Mouse (Mus musculus) retina, embryonic 14.5 days (tissue): Measurements from ENCODE around the gene Olfr1087.
"Not testable (repeated sequence)": the region's sequence is repeated elsewhere in the genome, so short reads cannot be mapped to it uniquely, and the experiment has no call there.

Source experiments
- DNase-seq: peaks from one replicate; pipeline ENCODE4 v3.0.0-alpha.2; 2015; ENCODE audit warnings: low spot score

Gene Olfr1087

GRCm38 (mm10) chr2:86698295-86698694 lies at the start of gene Olfr1087:
Gene Olfr1087 (minus strand): TSS chr2:86698395.
- no peak for DNase-seq

GRCm38 (mm10) chr2:86733601-86734000 lies 35.4 kb upstream of the Olfr1087 start, which contains the start of gene Olfr1089:
Gene Olfr1089 (minus strand): TSS chr2:86733701.
- no peak for DNase-seq

- DNase-seq = no peak
Measured at GRCm38 (mm10) chr2:86679992-86680391, 18.2 kb downstream of the Olfr1087 start, which contains the start of gene Olfr1086. Gene Olfr1086 (minus strand): TSS chr2:86680092.

- DNase-seq = no peak
Measured at GRCm38 (mm10) chr2:86661919-86662318, 36.3 kb downstream of the Olfr1087 start, which contains the start of gene Olfr1085. Gene Olfr1085 (minus strand): TSS chr2:86662019.

DNA sequence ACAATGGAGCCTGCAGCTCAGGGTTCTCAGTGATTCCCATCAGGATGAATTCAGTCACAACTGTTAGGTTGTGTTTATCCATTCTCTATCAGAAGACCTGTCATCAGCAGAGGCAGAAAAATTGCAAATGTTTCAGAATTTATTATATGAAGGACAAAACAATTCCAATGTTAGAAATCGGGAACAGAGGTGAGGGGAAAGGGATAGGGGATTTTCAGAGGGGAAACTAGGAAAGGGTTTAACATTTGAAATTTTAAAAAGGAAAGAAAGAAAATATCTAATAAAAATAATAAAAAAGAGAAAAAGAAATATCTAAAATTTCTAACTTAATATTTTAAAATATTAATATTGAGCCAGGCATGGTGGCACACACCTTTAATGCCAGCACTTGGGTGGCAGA lies 58.6 kb downstream of the Olfr1087 start, which contains the start of gene Olfr1084:
Gene Olfr1084 (minus strand): TSS at position 101 of the 400 bp plus-strand sequence.
- not testable (repeated sequence) for DNase-seq
